Mouse (Mus musculus) heart, postnatal 0 days (tissue): ENCODE measurements around the gene Foxl2. TPM values are rescaled to one million over a fixed set of nuclear protein-coding genes. Genes with fewer than 3 reads are reported as not detected.

Experiments
- ATAC-seq: fragments of 200-750 bp; cut with Nextera tagmentation; 2 replicates; pipeline ENCODE4 v1.8.0; 2017; ENCODE audit warnings: low read depth, moderate number of reproducible peaks, moderate library complexity; ENCODE audit not compliant: insufficient read depth
- DNase-seq: peaks from one replicate; pipeline ENCODE4 v3.0.0-alpha.2; 2016; ENCODE audit warnings: low spot score
- H3K27ac ChIP-seq: fragments of 300-500 bp; sonication (generic); 2 replicates; pipeline ENCODE4 v1.5.1; 2014; ENCODE audit warnings: low read depth, mild to moderate bottlenecking
- H3K27me3 ChIP-seq: fragments of 300-500 bp; sonication (generic); 2 replicates; pipeline ENCODE4 v1.6.1; 2014; ENCODE audit warnings: low read length, mixed read lengths; ENCODE audit not compliant: control insufficient read depth, insufficient read depth
- H3K36me3 ChIP-seq: fragments of 300-500 bp; sonication (generic); replicated peaks from 2 replicates; pipeline ENCODE4 v1.6.1; 2014; ENCODE audit warnings: low read length, mixed read lengths; ENCODE audit not compliant: control insufficient read depth, insufficient read depth
- H3K4me1 ChIP-seq: fragments of 300-500 bp; sonication (generic); 2 replicates; pipeline ENCODE4 v1.6.1; 2014; ENCODE audit warnings: antibody characterized with exemption; ENCODE audit not compliant: control insufficient read depth, insufficient read depth
- H3K4me2 ChIP-seq: fragments of 300-500 bp; sonication (generic); 2 replicates; pipeline ENCODE4 v1.6.1; 2014; ENCODE audit warnings: low read depth, mild to moderate bottlenecking, low read length, moderate library complexity
- H3K4me3 ChIP-seq: fragments of 300-500 bp; sonication (generic); 2 replicates; pipeline ENCODE4 v1.5.1; 2014; ENCODE audit warnings: low read depth, low read length
- H3K9ac ChIP-seq: fragments of 300-500 bp; sonication (generic); replicated peaks from 2 replicates; pipeline ENCODE4 v1.6.1; 2014; ENCODE audit warnings: low read depth, low read length, mixed read lengths
- H3K9me3 ChIP-seq: fragments of 300-500 bp; sonication (generic); replicated peaks from 2 replicates; pipeline ENCODE4 v1.6.1; 2016; ENCODE audit warnings: low read length; ENCODE audit not compliant: control insufficient read depth
- CTCF ChIP-seq: IDR thresholded peaks from 2 replicates; pipeline ENCODE4 v1.5.1; 2016; ENCODE audit warnings: antibody characterized with exemption, control low read depth, low read depth
- EP300 ChIP-seq: IDR thresholded peaks from 2 replicates; pipeline ENCODE4 v1.6.1; 2016; ENCODE audit warnings: antibody characterized with exemption, low read depth
- WGBS: fragments of 180-500 bp; shearing (Covaris S2); extraction: QIAGEN DNeasy Blood & Tissue Kit; methylation state at CpG from one replicate; pipeline ENCODE4 v1.1.7; 2014; 5-methylcytosine and 5-hydroxymethylcytosine counted together
- polyA plus RNA-seq: library from polyadenylated mRNA; unstranded; fragments of >200 nt; fragmentation: Nextera tagmentation; extraction: Ambion mirVana; gene quantifications from 2 replicates; pipeline ENCODE4 v1.2.1, GENCODE M21; 2015
- total RNA-seq: library from RNA; depleted of rRNA; stranded (reverse); fragments of >200 nt; gene quantifications from 2 replicates; pipeline ENCODE4 v1.2.3, GENCODE M21; 2014; ENCODE audit warnings: low replicate concordance

The Foxl2 gene
- total and polyA plus RNA-seq, 2 experiments from 2014 or later, result not detected

GRCm38 (mm10) chr9:98958628-98959027 is 3.5 kb downstream of the Foxl2 start:
- Histone ChIP-seq H3K4me3 (no peak overlapping the region), H3K9me3 (no peaks in the 10 kb centered on the region), H3K9ac (no peak overlapping the region), H3K27ac (no peak overlapping the region), H3K4me1 (peaks cover 23% of the 10 kb centered on the region), H3K27me3 (peaks cover 100% of the 10 kb centered on the region), H3K4me2 (no peak overlapping the region), H3K36me3 (no peaks in the 10 kb centered on the region)
- ATAC-seq (no peak), DNase-seq (no peak)
- WGBS, result 9% methylated on average over 6 of the region's 6 CpGs
- TF ChIP-seq EP300 (no peak), CTCF (no peak)

DNA sequence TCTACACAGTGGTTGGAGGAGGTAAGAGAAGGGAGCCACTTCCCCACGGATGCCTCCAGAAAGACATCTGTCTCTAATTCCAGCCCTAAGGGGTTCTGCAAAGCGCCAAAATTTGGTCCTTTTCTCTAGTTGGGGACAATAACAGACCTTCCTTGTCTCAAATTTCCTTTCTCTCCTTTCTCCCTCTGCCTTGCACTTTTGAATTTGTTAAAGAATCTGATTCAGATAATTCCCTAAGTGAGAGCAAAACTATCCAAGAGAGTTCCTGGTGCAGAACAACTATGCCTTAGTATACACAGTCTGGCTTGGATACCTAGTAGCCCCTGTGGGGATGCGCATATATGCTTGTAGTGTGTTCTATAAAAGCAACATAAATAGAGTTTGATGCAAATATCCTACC is 4.8 kb downstream of the Foxl2 start:
- Histone ChIP-seq H3K9me3 (no peaks in the 10 kb centered on the region), H3K4me1 (peaks cover 18% of the 10 kb centered on the region), H3K36me3 (no peaks in the 10 kb centered on the region), H3K9ac (no peak overlapping the region), H3K27ac (no peak overlapping the region), H3K27me3 (peaks cover 99% of the 10 kb centered on the region), H3K4me3 (no peak overlapping the region), H3K4me2 (no peak overlapping the region)
- DNase-seq (no peak), ATAC-seq (no peak)
- TF ChIP-seq CTCF (no peak), EP300 (no peak)
- 32% methylated on average over 3 of the region's 3 CpGs for WGBS

DNA sequence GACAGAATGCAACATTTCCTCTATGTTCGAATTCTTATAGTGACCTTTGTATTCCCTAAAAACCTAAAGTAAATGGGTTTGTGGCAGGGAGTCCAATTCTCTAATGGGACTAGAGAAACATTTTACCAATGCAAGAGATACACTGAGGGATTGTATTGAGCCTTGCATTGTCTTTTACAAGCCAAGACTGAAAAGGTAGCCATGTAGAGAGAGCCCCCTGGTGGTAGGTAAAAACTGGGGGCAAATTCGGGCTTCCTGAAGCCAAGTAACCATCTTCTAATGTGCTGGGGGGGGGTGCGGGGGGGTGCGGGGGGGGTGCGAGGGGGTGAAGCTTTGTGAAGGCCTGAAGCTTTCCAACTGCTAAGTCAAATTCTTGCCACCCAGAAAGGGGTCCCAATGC is 5.3 kb downstream of the Foxl2 start:
- ATAC-seq (no peak), DNase-seq (no peak)
- Histone ChIP-seq H3K27ac (no peak overlapping the region), H3K4me1 (peaks cover 13% of the 10 kb centered on the region), H3K4me2 (no peak overlapping the region), H3K36me3 (no peaks in the 10 kb centered on the region), H3K9me3 (no peaks in the 10 kb centered on the region), H3K9ac (no peak overlapping the region), H3K27me3 (peaks cover 99% of the 10 kb centered on the region), H3K4me3 (no peak overlapping the region)
- peak; percentile 24; the same call in 1 of the 2 replicates for TF ChIP-seq CTCF
- TF ChIP-seq EP300, result no peak
- 18% methylated on average over 5 of the region's 5 CpGs for WGBS

DNA sequence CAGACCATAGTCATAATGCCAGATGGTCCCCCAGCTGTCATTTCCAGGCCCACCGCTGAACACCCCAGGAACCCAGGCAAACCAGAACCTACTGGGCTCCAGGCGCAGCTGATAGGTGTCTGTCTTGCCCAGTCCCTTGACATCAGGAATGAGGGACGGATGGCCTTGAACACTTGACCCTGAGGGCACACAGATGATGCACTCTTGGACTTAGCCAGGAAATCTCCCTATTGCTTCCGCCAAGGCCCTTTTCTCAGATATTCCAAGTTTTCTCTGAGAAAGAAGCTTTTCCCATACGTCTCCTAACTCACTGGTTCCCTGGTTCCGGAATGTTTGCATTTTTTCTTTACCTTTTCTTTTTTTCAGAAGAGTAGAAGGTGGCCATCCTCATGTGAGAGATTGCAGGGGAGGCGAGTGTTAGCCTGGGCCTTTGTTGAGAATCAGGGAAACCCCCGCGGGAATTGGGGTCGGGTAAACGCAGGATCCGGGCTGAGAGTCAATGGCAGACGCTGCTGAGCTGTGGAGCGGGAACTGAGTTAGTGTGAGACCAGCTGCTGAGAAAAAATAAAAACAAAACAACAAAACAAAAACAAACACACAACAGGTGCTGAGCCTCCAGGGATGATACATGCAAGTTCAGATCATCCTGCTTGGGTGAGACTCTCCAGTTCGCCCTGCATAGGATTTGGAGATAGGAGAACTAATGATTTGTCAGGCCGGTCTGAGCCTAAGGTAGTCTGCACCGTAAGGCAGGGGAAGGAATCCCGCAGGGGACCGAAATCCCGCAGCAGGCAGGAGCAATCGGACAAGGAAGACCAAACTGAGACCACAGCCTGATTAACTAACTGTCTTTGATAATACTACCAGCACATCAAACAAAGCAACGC is 6.7 kb downstream of the Foxl2 start:
- WGBS, result 14% methylated on average over 22 of the region's 22 CpGs
- Histone ChIP-seq H3K9me3 (no peaks in the 10 kb centered on the region), H3K4me1 (0 out of 2 replicates have a peak, but pooled peaks cover under 1% of the 10 kb centered on the region), H3K27me3 (peaks cover 95% of the 10 kb centered on the region), H3K36me3 (no peaks in the 10 kb centered on the region), H3K4me3 (no peak overlapping the region), H3K9ac (no peak overlapping the region), H3K4me2 (no peak overlapping the region), H3K27ac (no peak overlapping the region)
- DNase-seq (no peak), ATAC-seq (no peak)
- no peak for TF ChIP-seq EP300
- no peak for TF ChIP-seq CTCF

DNA sequence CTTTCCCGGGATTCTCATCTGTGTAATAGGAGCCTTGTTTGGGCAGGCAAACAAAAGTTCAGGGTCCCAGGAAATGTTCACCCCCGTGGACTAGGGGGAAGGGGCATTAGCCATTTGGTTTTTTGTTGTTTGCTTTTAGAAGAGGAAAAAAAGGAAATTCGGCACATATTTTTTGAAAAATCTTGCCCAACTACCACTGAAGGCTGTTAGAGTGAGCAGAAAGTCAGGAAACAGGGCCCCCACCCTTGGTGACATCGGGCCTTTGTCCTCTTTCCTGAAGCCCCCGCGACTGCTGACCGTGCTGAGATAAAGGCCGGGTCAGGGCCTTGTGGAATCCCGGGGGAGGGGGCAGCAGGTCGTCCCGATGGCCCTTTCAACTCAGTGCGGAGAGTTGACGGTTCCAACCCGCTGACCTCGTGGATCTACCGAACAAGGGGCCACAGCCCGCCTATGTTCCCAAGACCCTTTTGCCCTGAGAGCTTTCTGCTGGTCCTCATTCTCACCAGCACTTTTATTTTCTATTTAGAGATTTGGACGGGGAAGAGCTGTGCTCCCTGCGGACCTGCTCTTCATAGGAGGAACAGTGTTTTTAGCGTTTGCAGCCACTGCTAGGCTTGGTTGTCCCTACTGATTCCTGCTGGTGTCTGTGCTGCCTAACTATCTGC is 7.5 kb downstream of the Foxl2 start:
- no peaks in the 10 kb centered on the region for H3K9me3 ChIP-seq
- no peak for DNase-seq
- no peak for ATAC-seq
- H3K4me3 ChIP-seq, result no peak overlapping the region
- TF ChIP-seq CTCF, result no peak
- H3K27me3 ChIP-seq, result peaks cover 95% of the 10 kb centered on the region
- H3K4me1 ChIP-seq, result no peaks in the 10 kb centered on the region
- H3K36me3 ChIP-seq, result no peaks in the 10 kb centered on the region
- 3% methylated on average over 20 of the region's 20 CpGs for WGBS
- H3K27ac ChIP-seq, result no peak overlapping the region
- no peak overlapping the region for H3K9ac ChIP-seq
- H3K4me2 ChIP-seq, result no peak overlapping the region
